Mouse (Mus musculus): ENCODE measurements around the gene Cd300ld4. TPM values are rescaled to one million over a fixed set of nuclear protein-coding genes. Genes with fewer than 3 reads are reported as not detected.

Gene Cd300ld4
- polyA plus RNA-seq, 1 experiment from 2014 or later, result not detected

Other genes with a start within 250 kb of the Cd300ld4 start
- 0.86 and 1.7 TPM in 2 replicates for gene Btbd17, start 231.1 kb downstream of the Cd300ld4 start, polyA plus RNA-seq (2015; fragmentation: Nextera tagmentation; extraction: Ambion mirVana)
- gene Gpr142, start 228.1 kb downstream of the Cd300ld4 start, polyA plus RNA-seq (2015; fragmentation: Nextera tagmentation; extraction: Ambion mirVana), result not detected in 2 replicates
- gene Gprc5c, start 175.9 kb downstream of the Cd300ld4 start, polyA plus RNA-seq (2015; fragmentation: Nextera tagmentation; extraction: Ambion mirVana), result 38.6 and 41.0 TPM in 2 replicates
- 1.8 and 2.9 TPM in 2 replicates for gene Cd300a, start 137.0 kb downstream of the Cd300ld4 start, polyA plus RNA-seq (2015; fragmentation: Nextera tagmentation; extraction: Ambion mirVana)
- gene Cd300lb, start 92.6 kb downstream of the Cd300ld4 start, polyA plus RNA-seq (2015; fragmentation: Nextera tagmentation; extraction: Ambion mirVana), result 0.46 and 1.2 TPM in 2 replicates
- gene Cd300c, start 57.9 kb downstream of the Cd300ld4 start, polyA plus RNA-seq (2015; fragmentation: Nextera tagmentation; extraction: Ambion mirVana), result not detected in 2 replicates
- 0.15 and 0.38 TPM in 2 replicates for gene Cd300ld, start 37.1 kb downstream of the Cd300ld4 start, polyA plus RNA-seq (2015; fragmentation: Nextera tagmentation; extraction: Ambion mirVana)
- gene Cd300c2, start 25.1 kb downstream of the Cd300ld4 start, polyA plus RNA-seq (2015; fragmentation: Nextera tagmentation; extraction: Ambion mirVana), result 2.8 and 3.0 TPM in 2 replicates
- gene Cd300ld2, start 10.8 kb downstream of the Cd300ld4 start, polyA plus RNA-seq (2015; fragmentation: Nextera tagmentation; extraction: Ambion mirVana), result not detected in 2 replicates
- not detected in 2 replicates for gene Cd300ld5, start 10.8 kb upstream of the Cd300ld4 start, polyA plus RNA-seq (2015; fragmentation: Nextera tagmentation; extraction: Ambion mirVana)
- not detected in 2 replicates for gene Cd300ld3, start 21.4 kb upstream of the Cd300ld4 start, polyA plus RNA-seq (2015; fragmentation: Nextera tagmentation; extraction: Ambion mirVana)
- 0.09 TPM in 1 of 2 replicates, not detected in the other for gene Cd300e, start 35.2 kb upstream of the Cd300ld4 start, polyA plus RNA-seq (2015; fragmentation: Nextera tagmentation; extraction: Ambion mirVana)
- gene Rab37, start 64.4 kb upstream of the Cd300ld4 start, polyA plus RNA-seq (2015; fragmentation: Nextera tagmentation; extraction: Ambion mirVana), result 2.1 and 2.5 TPM in 2 replicates
- 0.46 and 0.65 TPM in 2 replicates for gene Cd300lf, start 107.0 kb upstream of the Cd300ld4 start, polyA plus RNA-seq (2015; fragmentation: Nextera tagmentation; extraction: Ambion mirVana)
- gene Slc9a3r1, start 136.3 kb upstream of the Cd300ld4 start, polyA plus RNA-seq (2015; fragmentation: Nextera tagmentation; extraction: Ambion mirVana), result 41.8 and 43.9 TPM in 2 replicates
- gene Tmem104, start 160.5 kb upstream of the Cd300ld4 start, polyA plus RNA-seq (2015; fragmentation: Nextera tagmentation; extraction: Ambion mirVana), result 15.8 and 15.9 TPM in 2 replicates
- gene Nat9, start 160.8 kb upstream of the Cd300ld4 start, polyA plus RNA-seq (2015; fragmentation: Nextera tagmentation; extraction: Ambion mirVana), result 23.6 and 27.3 TPM in 2 replicates
- gene Grin2c, start 240.2 kb upstream of the Cd300ld4 start, polyA plus RNA-seq (2015; fragmentation: Nextera tagmentation; extraction: Ambion mirVana), result 0.05 TPM in 1 of 2 replicates, not detected in the other

All from limb, embryonic 15.5 days (tissue).